Mouse (Mus musculus) cortical plate, adult 2 months (tissue): ENCODE data around the gene Slc29a4.

Source experiments
- CTCF ChIP-seq: fragments of 200-500 bp; IDR thresholded peaks from 2 replicates; pipeline ENCODE4 v1.5.1; 2011; ENCODE audit warnings: mild to moderate bottlenecking, control low read depth, low read length; ENCODE audit not compliant: insufficient read depth; ENCODE audit errors: extremely low read depth
- POLR2A ChIP-seq: fragments of 200-500 bp; IDR thresholded peaks from 2 replicates; pipeline ENCODE4 v1.6.1; 2011; ENCODE audit warnings: mild to moderate bottlenecking, low read length, control low read depth; ENCODE audit not compliant: insufficient read depth; ENCODE audit errors: extremely low read depth

DNA sequence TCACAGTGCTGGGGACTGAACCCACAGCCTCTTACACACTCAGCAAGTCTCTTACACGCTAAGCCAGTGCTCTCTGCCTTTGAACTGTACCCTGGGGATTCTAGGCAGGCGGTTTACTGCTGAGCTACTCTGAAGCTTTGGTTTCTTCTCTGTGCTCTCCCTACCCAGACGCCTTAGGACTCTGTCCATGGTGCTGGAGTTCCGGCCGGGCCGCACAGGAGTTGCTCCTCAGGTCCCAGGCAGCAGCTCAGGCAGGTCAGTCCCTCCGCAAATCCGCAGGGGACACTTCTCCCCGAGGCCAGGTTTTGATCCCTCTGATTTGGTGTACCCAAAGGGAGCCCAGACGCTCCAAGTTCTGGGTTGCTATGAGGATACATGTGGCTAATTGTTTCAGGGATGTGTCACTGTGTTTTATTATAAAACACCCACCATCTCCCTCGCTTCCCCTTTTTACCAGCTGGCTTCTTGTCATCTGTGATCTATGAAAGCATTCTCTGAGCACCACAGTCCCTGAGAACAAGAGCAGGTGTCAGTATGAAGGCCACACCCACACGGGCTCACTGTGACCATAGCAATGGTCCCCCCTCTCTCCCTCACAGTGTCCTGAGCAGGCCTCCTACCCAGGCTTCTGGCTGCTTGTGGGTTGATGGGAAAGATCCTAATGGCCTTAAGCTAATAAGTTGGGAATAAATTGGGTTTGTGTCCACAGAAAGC lies 2.5 kb downstream of the Slc29a4 start:
- TF ChIP-seq CTCF = no peak
- TF ChIP-seq POLR2A = no peak
